Mouse (Mus musculus): ENCODE data around the gene Snrpf. TPM values are rescaled to one million over a fixed set of nuclear protein-coding genes. Genes with fewer than 3 reads are reported as not detected.

Gene Snrpf
- total and polyA plus RNA-seq, 3 experiments = 144 to 186 (median 184) TPM

DNA sequence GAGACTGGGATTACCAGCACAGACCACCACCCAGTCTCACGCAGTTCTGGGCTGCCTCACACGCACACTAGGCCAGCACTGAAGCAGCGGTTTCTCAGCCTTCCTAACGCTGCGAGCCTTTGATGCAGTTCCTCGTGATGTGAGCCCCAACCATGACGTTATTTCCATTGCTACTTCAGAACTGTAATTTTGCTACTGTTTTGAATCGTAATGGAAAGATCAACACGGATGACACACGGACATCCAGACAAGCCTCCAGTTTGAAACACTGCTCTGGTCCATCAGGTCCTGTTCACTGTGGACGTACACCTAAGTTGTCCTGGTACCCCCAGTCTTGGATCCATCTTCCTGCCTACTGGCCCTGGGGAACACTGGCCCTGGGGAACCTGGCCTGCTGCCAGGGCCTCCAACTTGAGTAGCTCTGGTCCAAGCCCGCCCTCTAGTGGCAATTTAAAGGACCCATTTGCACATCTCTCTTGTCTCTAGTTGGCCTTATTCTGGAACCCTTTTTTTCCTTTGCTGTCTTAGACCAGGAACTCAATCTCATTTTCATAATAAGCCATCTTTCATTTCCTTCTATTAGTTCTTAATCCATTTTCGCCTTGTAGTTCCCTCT, 12.1 kb downstream of the Snrpf start:
- Histone ChIP-seq H3K9me3 (replicated peaks; ENCODE audit: low read length) (no peaks in the 10 kb centered on the region), H3K27ac (ENCODE audit: insufficient read depth, low read depth) (peak overlapping the region; percentile 15; the same call in 1 of the 2 replicates), H3K4me2 (ENCODE audit: insufficient read depth, low read depth, poor library complexity, severe bottlenecking) (peak overlapping the region; percentile 66), H3K79me2 (replicated peaks; ENCODE audit: control insufficient read depth, extremely low read depth, insufficient read depth, poor library complexity, severe bottlenecking) (no peaks in the 10 kb centered on the region), H3K4me1 (ENCODE audit: control insufficient read depth in 1 of 2, insufficient read depth in 2 of 2) (peaks cover 16 to 21% of the 10 kb centered on the region in 2 experiments), H3K27me3 (replicated peaks) (no peaks in the 10 kb centered on the region), H3K4me3 (replicated peaks in 1 of 3; ENCODE audit: low read depth in 2 of 3, low read length in 2 of 3, poor library complexity in 1 of 3) (peak overlapping the region in 1 of 3 experiments; percentile 1), H3K36me3 (replicated peaks in 1 of 2; ENCODE audit: control insufficient read depth in 1 of 2, insufficient read depth in 1 of 2, low read length in 1 of 2) (peaks cover 18 to 66% of the 10 kb centered on the region in 2 experiments), H3K9ac (ENCODE audit: insufficient read depth, low read depth) (0 out of 2 replicates have a peak overlapping the region, but pooled peaks have one; percentile 2)
- dilution Hi-C loops (cut with MboI; ENCODE audit: extremely low pct_ligation_motif_present, extremely low pct_unique_long_range_greater_than_20kb, low sequenced_read_pairs) (no loop called here), in situ Hi-C loops (cut with MboI; ENCODE audit: low pct_ligation_motif_present, low pct_unique_long_range_greater_than_20kb, low sequenced_read_pairs) (loop anchor here (5.0 to 25.0 kb wide), 3 partner anchors 35 to 515 kb away; partner anchors contain the start of genes Amdhd1 and Ccdc38)
- peak; percentile 86 for DNase-seq (ENCODE audit: extremely low read depth)
- TF ChIP-seq BHLHE40 (IDR thresholded peaks at IDR 0.05; ENCODE audit: low read depth, low read length) (no peak; the same call in 1 of the 2 replicates), CTCF (conservative IDR thresholded peaks at IDR 0.05 in 1 of 2, IDR thresholded peaks at IDR 0.05 in 1 of 2; ENCODE audit: low read depth in 2 of 2, low read length in 2 of 2) (peak; percentile 49 to 96; a peak in 3 of 4 replicates), SIN3A (IDR thresholded peaks at IDR 0.05; ENCODE audit: low read length) (no peak), MAX (IDR thresholded peaks at IDR 0.05; ENCODE audit: low read length) (no peak), GABPA (IDR thresholded peaks at IDR 0.05; ENCODE audit: insufficient replicate concordance, low read depth, low read length) (no peak), SMC3 (IDR thresholded peaks at IDR 0.05; ENCODE audit: low read depth, low read length) (peak; percentile 93), E2F4 (IDR thresholded peaks at IDR 0.05; ENCODE audit: insufficient replicate concordance, low read depth, low read length) (no peak), NRF1 (IDR thresholded peaks at IDR 0.05; ENCODE audit: low read depth, low read length) (no peak), PAX5 (IDR thresholded peaks at IDR 0.05; ENCODE audit: low read length) (no peak), MAFK (IDR thresholded peaks at IDR 0.05; ENCODE audit: insufficient replicate concordance, low read length) (no peak), ZNF384 (IDR thresholded peaks at IDR 0.05; ENCODE audit: low read depth, low read length) (peak; percentile 63; the same call in 1 of the 2 replicates), ZKSCAN1 (IDR thresholded peaks at IDR 0.05; ENCODE audit: borderline replicate concordance, low read depth, low read length) (no peak), MYC (IDR thresholded peaks at IDR 0.05; ENCODE audit: low read depth, low read length) (no peak), HCFC1 (IDR thresholded peaks at IDR 0.05; ENCODE audit: low read depth, low read length) (no peak), ELF1 (IDR thresholded peaks at IDR 0.05; ENCODE audit: low read depth, low read length) (no peak), CHD1 (IDR thresholded peaks at IDR 0.05; ENCODE audit: low read depth, low read length) (no peak), RAD21 (IDR thresholded peaks at IDR 0.05; ENCODE audit: low read depth, low read length) (peak; percentile 96), TBP (conservative IDR thresholded peaks at IDR 0.05; ENCODE audit: low read depth, low read length) (no peak), EP300 (IDR thresholded peaks at IDR 0.05; ENCODE audit: low read length) (no peak), USF1 (IDR thresholded peaks at IDR 0.05; ENCODE audit: low read depth, low read length) (no peak), UBTF (IDR thresholded peaks at IDR 0.05; ENCODE audit: low read depth, low read length) (no peak), POLR2AphosphoS2 (IDR thresholded peaks at IDR 0.05; ENCODE audit: low read depth, low read length) (no peak), RCOR1 (conservative IDR thresholded peaks at IDR 0.05; ENCODE audit: low read depth, low read length) (no peak), TCF12 (IDR thresholded peaks at IDR 0.05; ENCODE audit: low read depth, low read length) (no peak), JUND (conservative IDR thresholded peaks at IDR 0.05; ENCODE audit: low read depth, low read length) (no peak), ZC3H11A (IDR thresholded peaks at IDR 0.05; ENCODE audit: low read depth, low read length) (peak; percentile 74), IRF4 (IDR thresholded peaks at IDR 0.05; ENCODE audit: low read depth, low read length) (peak; percentile 53), POLR2A (IDR thresholded peaks at IDR 0.05; ENCODE audit: low read depth, low read length) (no peak), CHD2 (IDR thresholded peaks at IDR 0.05; ENCODE audit: low read length) (no peak), MAZ (IDR thresholded peaks at IDR 0.05; ENCODE audit: low read depth, low read length) (no peak), ETS1 (conservative IDR thresholded peaks at IDR 0.05; ENCODE audit: low read depth, low read length) (peak; percentile 46; the same call in 1 of the 2 replicates)
